Mouse (Mus musculus): ENCODE measurements at regions not wholly inside any gene's neighbourhood (a gene's known extent, or its start where the extent isn't known, plus 50 kb on each side); places are given as distances from the start of the nearest gene placed in this dataset.

GRCm38 (mm10) chr5:64706586-64706985 is 96.6 kb upstream of the Klf3 start:
- Histone ChIP-seq H3K36me3 (ENCODE audit: control insufficient read depth, insufficient read depth, low read length) (no peaks in the 10 kb centered on the region), H3K27me3 (ENCODE audit: control insufficient read depth, insufficient read depth, low read depth, low read length) (no peaks in the 10 kb centered on the region), H3K4me3 (ENCODE audit: low read depth, low read length) (no peak overlapping the region), H3K4me2 (ENCODE audit: low read length) (no peak overlapping the region), H3K9me3 (replicated peaks; ENCODE audit: control insufficient read depth, low read length, poor library complexity, severe bottlenecking) (no peaks in the 10 kb centered on the region), H3K27ac (ENCODE audit: low read length) (no peak overlapping the region), H3K9ac (ENCODE audit: low read depth, low read length) (no peak overlapping the region), H3K4me1 (ENCODE audit: control insufficient read depth, insufficient read depth, low read length) (peaks cover 6% of the 10 kb centered on the region; the same call in 1 of the 2 replicates)
- ATAC-seq, result no peak
- WGBS, result 84% methylated on average over 3 of the region's 3 CpGs

GRCm38 (mm10) chr5:64709146-64709545 is 94.0 kb upstream of the Klf3 start:
- Histone ChIP-seq H3K4me1 (ENCODE audit: control insufficient read depth, insufficient read depth, low read length) (no peaks in the 10 kb centered on the region), H3K9me3 (replicated peaks; ENCODE audit: control insufficient read depth, low read length, poor library complexity, severe bottlenecking) (no peaks in the 10 kb centered on the region), H3K27me3 (ENCODE audit: control insufficient read depth, insufficient read depth, low read depth, low read length) (no peaks in the 10 kb centered on the region), H3K9ac (ENCODE audit: low read depth, low read length) (no peak overlapping the region), H3K4me2 (ENCODE audit: low read length) (no peak overlapping the region), H3K4me3 (ENCODE audit: low read depth, low read length) (no peak overlapping the region), H3K36me3 (ENCODE audit: control insufficient read depth, insufficient read depth, low read length) (no peaks in the 10 kb centered on the region), H3K27ac (ENCODE audit: low read length) (no peak overlapping the region)
- WGBS, result 16% methylated on average over 4 of the region's 4 CpGs
- ATAC-seq, result no peak

- Histone ChIP-seq H3K9ac (ENCODE audit: low read depth, low read length) (no peak overlapping the region), H3K9me3 (replicated peaks; ENCODE audit: control insufficient read depth, low read length, poor library complexity, severe bottlenecking) (no peaks in the 10 kb centered on the region), H3K4me3 (ENCODE audit: low read depth, low read length) (no peak overlapping the region), H3K27me3 (ENCODE audit: control insufficient read depth, insufficient read depth, low read depth, low read length) (no peaks in the 10 kb centered on the region), H3K27ac (ENCODE audit: low read length) (no peak overlapping the region), H3K4me2 (ENCODE audit: low read length) (no peak overlapping the region), H3K4me1 (ENCODE audit: control insufficient read depth, insufficient read depth, low read length) (no peaks in the 10 kb centered on the region), H3K36me3 (ENCODE audit: control insufficient read depth, insufficient read depth, low read length) (no peaks in the 10 kb centered on the region)
- no peak for ATAC-seq
- 87% methylated on average over 3 of the region's 3 CpGs for WGBS
Observed at GRCm38 (mm10) chr5:64710236-64710635, 93.0 kb upstream of the Klf3 start.

GRCm38 (mm10) chr5:64710968-64711367 is 92.2 kb upstream of the Klf3 start:
- H3K4me1 ChIP-seq (ENCODE audit: control insufficient read depth, insufficient read depth, low read length), result no peaks in the 10 kb centered on the region
- no peak overlapping the region for H3K4me2 ChIP-seq (ENCODE audit: low read length)
- no peaks in the 10 kb centered on the region for H3K9me3 ChIP-seq (replicated peaks; ENCODE audit: control insufficient read depth, low read length, poor library complexity, severe bottlenecking)
- H3K36me3 ChIP-seq (ENCODE audit: control insufficient read depth, insufficient read depth, low read length), result no peaks in the 10 kb centered on the region
- ATAC-seq, result no peak
- no peak overlapping the region for H3K9ac ChIP-seq (ENCODE audit: low read depth, low read length)
- H3K4me3 ChIP-seq (ENCODE audit: low read depth, low read length), result no peak overlapping the region
- no peaks in the 10 kb centered on the region for H3K27me3 ChIP-seq (ENCODE audit: control insufficient read depth, insufficient read depth, low read depth, low read length)
- no peak overlapping the region for H3K27ac ChIP-seq (ENCODE audit: low read length)
- 97% methylated on average over 4 of the region's 4 CpGs for WGBS

- WGBS, result 21% methylated on average over 9 of the region's 10 CpGs
- no peaks in the 10 kb centered on the region for H3K9me3 ChIP-seq (replicated peaks; ENCODE audit: control insufficient read depth, low read length, poor library complexity, severe bottlenecking)
- no peak overlapping the region for H3K4me2 ChIP-seq (ENCODE audit: low read length)
- no peak overlapping the region for H3K9ac ChIP-seq (ENCODE audit: low read depth, low read length)
- no peaks in the 10 kb centered on the region for H3K36me3 ChIP-seq (ENCODE audit: control insufficient read depth, insufficient read depth, low read length)
- H3K4me1 ChIP-seq (ENCODE audit: control insufficient read depth, insufficient read depth, low read length), result no peaks in the 10 kb centered on the region
- H3K4me3 ChIP-seq (ENCODE audit: low read depth, low read length), result no peak overlapping the region
- no peaks in the 10 kb centered on the region for H3K27me3 ChIP-seq (ENCODE audit: control insufficient read depth, insufficient read depth, low read depth, low read length)
- H3K27ac ChIP-seq (ENCODE audit: low read length), result no peak overlapping the region
- no peak for ATAC-seq
Observed at GRCm38 (mm10) chr5:64714221-64714653, 89.0 kb upstream of the Klf3 start.

GRCm38 (mm10) chr5:64714710-64715109 is 88.5 kb upstream of the Klf3 start:
- Histone ChIP-seq H3K27ac (ENCODE audit: low read length) (no peak overlapping the region), H3K4me2 (ENCODE audit: low read length) (no peak overlapping the region), H3K36me3 (ENCODE audit: control insufficient read depth, insufficient read depth, low read length) (no peaks in the 10 kb centered on the region), H3K9me3 (replicated peaks; ENCODE audit: control insufficient read depth, low read length, poor library complexity, severe bottlenecking) (no peaks in the 10 kb centered on the region), H3K4me1 (ENCODE audit: control insufficient read depth, insufficient read depth, low read length) (no peaks in the 10 kb centered on the region), H3K27me3 (ENCODE audit: control insufficient read depth, insufficient read depth, low read depth, low read length) (no peaks in the 10 kb centered on the region), H3K9ac (ENCODE audit: low read depth, low read length) (no peak overlapping the region), H3K4me3 (ENCODE audit: low read depth, low read length) (no peak overlapping the region)
- ATAC-seq, result no peak
- 49% methylated on average over 7 of the region's 7 CpGs for WGBS

- WGBS, result 91% methylated on average over 4 of the region's 4 CpGs
- Histone ChIP-seq H3K4me3 (ENCODE audit: low read depth, low read length) (no peak overlapping the region), H3K4me2 (ENCODE audit: low read length) (no peak overlapping the region), H3K4me1 (ENCODE audit: control insufficient read depth, insufficient read depth, low read length) (no peaks in the 10 kb centered on the region), H3K9me3 (replicated peaks; ENCODE audit: control insufficient read depth, low read length, poor library complexity, severe bottlenecking) (no peaks in the 10 kb centered on the region), H3K27me3 (ENCODE audit: control insufficient read depth, insufficient read depth, low read depth, low read length) (no peaks in the 10 kb centered on the region), H3K27ac (ENCODE audit: low read length) (no peak overlapping the region), H3K9ac (ENCODE audit: low read depth, low read length) (no peak overlapping the region), H3K36me3 (ENCODE audit: control insufficient read depth, insufficient read depth, low read length) (no peaks in the 10 kb centered on the region)
- ATAC-seq, result no peak
Observed at GRCm38 (mm10) chr5:64716551-64716950, 86.6 kb upstream of the Klf3 start.

DNA sequence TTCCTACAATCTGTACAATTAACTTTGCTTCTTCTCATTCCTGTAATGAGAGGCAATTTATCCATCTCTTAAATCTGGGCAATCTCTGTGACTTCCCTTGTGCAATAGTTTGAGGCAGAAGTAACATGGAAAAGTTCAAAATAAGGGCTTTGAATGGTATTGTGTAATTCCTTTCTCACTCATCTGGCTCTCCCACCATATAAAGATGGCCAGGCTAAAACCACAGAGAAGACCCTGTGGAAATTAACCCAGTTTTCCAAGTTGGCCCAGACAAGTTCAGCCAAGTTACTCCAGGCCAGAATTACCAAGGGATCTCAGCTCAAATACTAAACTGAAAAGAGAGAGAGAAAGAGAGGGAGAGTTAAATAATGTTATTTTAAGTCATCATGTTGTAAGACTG is 81.0 kb upstream of the Klf3 start:
- no peaks in the 10 kb centered on the region for H3K36me3 ChIP-seq (ENCODE audit: control insufficient read depth, insufficient read depth, low read length)
- no peak overlapping the region for H3K4me2 ChIP-seq (ENCODE audit: low read length)
- H3K27me3 ChIP-seq (ENCODE audit: control insufficient read depth, insufficient read depth, low read depth, low read length), result no peaks in the 10 kb centered on the region
- H3K9ac ChIP-seq (ENCODE audit: low read depth, low read length), result no peak overlapping the region
- no peak for ATAC-seq
- H3K4me1 ChIP-seq (ENCODE audit: control insufficient read depth, insufficient read depth, low read length), result no peaks in the 10 kb centered on the region
- H3K9me3 ChIP-seq (replicated peaks; ENCODE audit: control insufficient read depth, low read length, poor library complexity, severe bottlenecking), result 0 out of 2 replicates have a peak, but pooled peaks cover 3% of the 10 kb centered on the region
- no peak overlapping the region for H3K4me3 ChIP-seq (ENCODE audit: low read depth, low read length)
- H3K27ac ChIP-seq (ENCODE audit: low read length), result no peak overlapping the region

DNA sequence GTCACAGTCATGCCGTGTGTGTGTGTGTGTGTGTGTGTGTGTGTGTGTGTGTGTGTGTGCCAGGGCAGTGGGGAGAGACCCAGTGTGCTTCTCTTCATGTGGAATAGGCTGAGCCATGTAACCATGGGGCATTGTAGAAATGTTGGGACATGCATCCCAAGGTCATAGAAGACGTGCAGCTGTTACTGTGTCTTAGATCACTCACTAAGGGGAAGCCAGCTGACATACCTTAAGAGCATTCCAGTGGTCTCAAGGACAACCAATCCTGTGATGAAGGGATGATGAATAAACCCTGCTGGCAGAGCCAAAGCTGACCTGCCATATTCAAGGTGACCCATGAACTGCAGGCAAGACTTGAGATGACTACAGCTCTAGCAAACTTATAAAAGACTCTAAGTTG is 75.3 kb upstream of the Klf3 start:
- Histone ChIP-seq H3K27me3 (ENCODE audit: control insufficient read depth, insufficient read depth, low read depth, low read length) (no peaks in the 10 kb centered on the region), H3K9me3 (replicated peaks; ENCODE audit: control insufficient read depth, low read length, poor library complexity, severe bottlenecking) (0 out of 2 replicates have a peak, but pooled peaks cover 3% of the 10 kb centered on the region), H3K4me3 (ENCODE audit: low read depth, low read length) (no peak overlapping the region), H3K36me3 (ENCODE audit: control insufficient read depth, insufficient read depth, low read length) (no peaks in the 10 kb centered on the region), H3K27ac (ENCODE audit: low read length) (no peak overlapping the region), H3K4me1 (ENCODE audit: control insufficient read depth, insufficient read depth, low read length) (no peaks in the 10 kb centered on the region), H3K9ac (ENCODE audit: low read depth, low read length) (no peak overlapping the region), H3K4me2 (ENCODE audit: low read length) (no peak overlapping the region)
- WGBS, result 86% methylated on average over 2 of the region's 2 CpGs
- no peak for ATAC-seq

DNA sequence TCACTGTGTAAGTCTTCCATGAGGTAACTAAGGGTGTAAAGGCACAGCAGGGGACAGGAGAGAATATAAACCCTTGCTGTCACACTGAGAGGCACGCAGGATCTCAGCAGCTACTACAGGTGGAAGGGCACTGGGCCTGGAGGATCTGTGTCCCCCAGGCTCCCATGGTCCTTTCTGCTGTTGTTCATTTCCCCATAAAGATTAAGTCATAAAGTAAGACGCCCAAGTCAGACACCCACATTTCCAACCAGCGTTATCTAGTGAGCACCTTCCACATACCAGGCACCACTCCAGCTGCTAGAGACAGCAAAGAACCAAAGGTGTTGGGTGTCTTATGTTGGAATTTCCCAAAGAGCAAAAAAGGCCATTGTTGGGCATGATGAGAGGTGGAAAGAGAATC is 70.8 kb upstream of the Klf3 start:
- ATAC-seq, result no peak
- Histone ChIP-seq H3K9ac (ENCODE audit: low read depth, low read length) (no peak overlapping the region), H3K9me3 (replicated peaks; ENCODE audit: control insufficient read depth, low read length, poor library complexity, severe bottlenecking) (no peaks in the 10 kb centered on the region), H3K4me2 (ENCODE audit: low read length) (no peak overlapping the region), H3K36me3 (ENCODE audit: control insufficient read depth, insufficient read depth, low read length) (no peaks in the 10 kb centered on the region), H3K27ac (ENCODE audit: low read length) (no peak overlapping the region), H3K4me1 (ENCODE audit: control insufficient read depth, insufficient read depth, low read length) (no peaks in the 10 kb centered on the region), H3K4me3 (ENCODE audit: low read depth, low read length) (no peak overlapping the region), H3K27me3 (ENCODE audit: control insufficient read depth, insufficient read depth, low read depth, low read length) (no peaks in the 10 kb centered on the region)
- 89% methylated on average over 3 of the region's 3 CpGs for WGBS
